Mouse (Mus musculus) cerebellum, adult 2 months (tissue): ENCODE data around the gene Aldh1a2. TPM values are rescaled to one million over a fixed set of nuclear protein-coding genes. Genes with fewer than 3 reads are reported as not detected.
A peak's percentile ranks its signal among the peaks of the same experiment; 100 is the strongest.

Source experiments
- DNase-seq, 2 experiments: peaks; one replicate each; pipeline ENCODE4 v3.0.0; 2021
- H3K27ac ChIP-seq: fragments of 200-500 bp; 2 replicates; pipeline ENCODE4 v1.5.1; 2012; ENCODE audit warnings: low read length, control low read depth, inconsistent platforms; ENCODE audit not compliant: insufficient read depth
- H3K27me3 ChIP-seq: fragments of 200-500 bp; 2 replicates; pipeline ENCODE4 v1.6.1; 2012; ENCODE audit warnings: inconsistent platforms, mild to moderate bottlenecking, low read length, moderate library complexity; ENCODE audit not compliant: control insufficient read depth, insufficient read depth
- H3K4me1 ChIP-seq: fragments of 200-500 bp; 2 replicates; pipeline ENCODE4 v1.6.1; 2011; ENCODE audit warnings: low read length; ENCODE audit not compliant: control insufficient read depth, insufficient read depth
- H3K4me3 ChIP-seq: fragments of 200-500 bp; replicated peaks from 2 replicates; pipeline ENCODE3; 2011; ENCODE audit warnings: mild to moderate bottlenecking, low read depth, low read length, control low read depth; ENCODE audit not compliant: insufficient read depth
- CTCF ChIP-seq: fragments of 200-500 bp; IDR thresholded peaks from 2 replicates; pipeline ENCODE4 v1.5.1; 2011; ENCODE audit warnings: low read depth, mild to moderate bottlenecking, control low read depth, low read length, moderate library complexity, borderline replicate concordance; ENCODE audit not compliant: insufficient read depth
- POLR2A ChIP-seq: fragments of 200-500 bp; IDR thresholded peaks from 2 replicates; pipeline ENCODE4 v1.6.1; 2011; ENCODE audit warnings: low read length, control low read depth, borderline replicate concordance; ENCODE audit not compliant: insufficient read depth
- WGBS: fragments of 180-500 bp; shearing (Covaris S2); methylation state at CpG from one replicate; pipeline ENCODE4 v1.1.7; 2018; 5-methylcytosine and 5-hydroxymethylcytosine counted together
- polyA plus RNA-seq: library from polyadenylated mRNA; depleted of rRNA; stranded (reverse); fragments of >200 nt; gene quantifications from 2 replicates; pipeline ENCODE4 v1.2.3, GENCODE M21; 2012

Aldh1a2 gene
- polyA plus RNA-seq, 1 experiment = 3.3 TPM

DNA sequence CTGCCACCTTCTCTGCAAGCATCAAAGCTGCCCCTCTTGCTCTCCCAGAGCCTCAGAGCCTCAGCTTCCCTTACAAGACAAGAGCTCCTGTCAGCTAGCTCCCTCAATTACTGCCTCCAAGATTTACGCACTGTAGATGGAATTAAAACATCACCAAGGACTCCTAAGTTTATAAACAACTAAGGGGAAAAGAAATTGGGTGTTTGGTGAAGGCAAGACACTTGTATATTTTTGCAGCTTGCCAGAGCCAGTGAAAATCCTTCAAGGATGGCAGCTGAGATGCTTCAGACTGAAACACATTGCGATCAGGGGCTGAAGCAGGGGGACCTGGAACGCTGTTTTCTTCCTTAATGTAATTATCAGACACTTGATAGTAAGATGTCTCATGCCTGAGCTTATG lies 47.1 kb downstream of the Aldh1a2 start:
- Histone ChIP-seq H3K4me3 (no peak overlapping the region), H3K27ac (no peak overlapping the region), H3K27me3 (no peaks in the 10 kb centered on the region), H3K4me1 (no peaks in the 10 kb centered on the region)
- WGBS = 87% methylated on average over 3 of the region's 3 CpGs
- no peak for DNase-seq
- TF ChIP-seq POLR2A (no peak), CTCF (no peak)

- H3K27ac ChIP-seq = no peak overlapping the region
- WGBS = 71% methylated on average over 5 of the region's 5 CpGs
- TF ChIP-seq CTCF (no peak), POLR2A (no peak)
Observed at GRCm38 (mm10) chr9:71269711-71270110, 54.1 kb downstream of the Aldh1a2 start.

GRCm38 (mm10) chr9:71270205-71270604 lies 54.6 kb downstream of the Aldh1a2 start:
- TF ChIP-seq CTCF (no peak), POLR2A (no peak)
- Histone ChIP-seq H3K27me3 (no peaks in the 10 kb centered on the region), H3K4me3 (no peak overlapping the region), H3K4me1 (peaks cover 2% of the 10 kb centered on the region; the same call in 1 of the 2 replicates), H3K27ac (no peak overlapping the region)
- 73% methylated on average over 3 of the region's 3 CpGs for WGBS
- DNase-seq = no peak

More at GRCm38 (mm10) chr9:71269711-71270110, 54.1 kb downstream of the Aldh1a2 start:
- H3K4me1 ChIP-seq = no peaks in the 10 kb centered on the region
- H3K4me3 ChIP-seq = no peak overlapping the region
- DNase-seq = no peak
- no peaks in the 10 kb centered on the region for H3K27me3 ChIP-seq

- no peaks in the 10 kb centered on the region for H3K27me3 ChIP-seq
- TF ChIP-seq POLR2A (no peak), CTCF (no peak)
- WGBS = 28% methylated on average over 14 of the region's 14 CpGs
- peak; percentile 40 to 56 for DNase-seq
- peaks cover 9% of the 10 kb centered on the region for H3K4me1 ChIP-seq
- H3K4me3 ChIP-seq = peak overlapping the region; percentile 30
- no peak overlapping the region for H3K27ac ChIP-seq
Observed at GRCm38 (mm10) chr9:71276149-71276721, 60.6 kb downstream of the Aldh1a2 start.

GRCm38 (mm10) chr9:71278741-71279140 lies 63.2 kb downstream of the Aldh1a2 start:
- no peaks in the 10 kb centered on the region for H3K27me3 ChIP-seq
- DNase-seq = no peak
- H3K4me1 ChIP-seq = peaks cover 9% of the 10 kb centered on the region
- H3K27ac ChIP-seq = no peak overlapping the region
- TF ChIP-seq POLR2A = no peak
- TF ChIP-seq CTCF = no peak
- no peak overlapping the region for H3K4me3 ChIP-seq
- WGBS = 80% methylated on average over 4 of the region's 4 CpGs

- Histone ChIP-seq H3K4me1 (no peaks in the 10 kb centered on the region), H3K27me3 (no peaks in the 10 kb centered on the region), H3K27ac (no peak overlapping the region), H3K4me3 (no peak overlapping the region)
- TF ChIP-seq CTCF (no peak), POLR2A (no peak)
- no peak for DNase-seq
- WGBS = 91% methylated on average over 7 of the region's 7 CpGs
Observed at GRCm38 (mm10) chr9:71283156-71283555, 67.6 kb downstream of the Aldh1a2 start.

DNA sequence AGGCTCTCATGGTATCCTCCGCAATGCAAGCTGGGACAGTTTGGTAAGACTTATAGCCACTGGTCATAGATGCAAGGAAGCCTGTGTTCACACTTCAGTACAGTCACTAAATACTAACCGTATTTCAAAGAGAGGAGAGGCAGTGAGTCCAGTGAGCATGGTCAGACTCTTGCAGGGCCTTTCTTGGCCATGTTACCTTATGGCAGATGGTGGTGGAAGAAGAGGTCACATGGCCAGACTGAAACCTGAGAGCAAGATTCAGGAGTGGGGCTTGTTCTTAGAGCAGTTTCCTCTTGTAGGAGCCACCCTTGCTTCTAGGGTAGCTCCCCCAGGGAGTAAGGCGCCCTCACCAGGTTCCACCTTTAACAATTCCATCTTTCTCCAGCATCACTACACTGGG lies 69.6 kb downstream of the Aldh1a2 start:
- WGBS = 68% methylated on average over 3 of the region's 3 CpGs
- peak; percentile 11 to 39 for DNase-seq
- Histone ChIP-seq H3K27ac (no peak overlapping the region), H3K4me1 (no peaks in the 10 kb centered on the region), H3K27me3 (no peaks in the 10 kb centered on the region), H3K4me3 (no peak overlapping the region)
- TF ChIP-seq CTCF (no peak), POLR2A (no peak)

GRCm38 (mm10) chr9:71286420-71286819 lies 70.8 kb downstream of the Aldh1a2 start:
- no peaks in the 10 kb centered on the region for H3K4me1 ChIP-seq
- TF ChIP-seq CTCF (no peak), POLR2A (no peak)
- no peaks in the 10 kb centered on the region for H3K27me3 ChIP-seq
- WGBS = 90% methylated on average over 9 of the region's 9 CpGs
- no peak overlapping the region for H3K27ac ChIP-seq
- no peak overlapping the region for H3K4me3 ChIP-seq
- DNase-seq = no peak
